Mouse (Mus musculus) ES-CJ7 (cell line): ENCODE results near the gene Rapgef4.

Experiments used
- DNase-seq: peaks from one replicate; pipeline ENCODE4 v3.0.0; 2011; ENCODE audit warnings: low read depth, low spot score

Rapgef4 gene

GRCm38 (mm10) chr2:72178515-72178914 lies 197.5 kb downstream of the Rapgef4 start:
- no peak for DNase-seq

- DNase-seq, result no peak
Measured at GRCm38 (mm10) chr2:72179600-72180301, 198.7 kb downstream of the Rapgef4 start.

GRCm38 (mm10) chr2:72181443-72181842 lies 200.4 kb downstream of the Rapgef4 start:
- no peak for DNase-seq

- no peak for DNase-seq
Measured at GRCm38 (mm10) chr2:72183751-72184150, 202.7 kb downstream of the Rapgef4 start.

- DNase-seq, result peak; percentile 63
Measured at GRCm38 (mm10) chr2:72196190-72196965, 215.3 kb downstream of the Rapgef4 start.

- peak; percentile 75 for DNase-seq
Measured at GRCm38 (mm10) chr2:72197026-72197425, 216.0 kb downstream of the Rapgef4 start.

- DNase-seq, result no peak
Measured at GRCm38 (mm10) chr2:72199451-72199850, 218.4 kb downstream of the Rapgef4 start.

GRCm38 (mm10) chr2:72201506-72201905 lies 220.5 kb downstream of the Rapgef4 start:
- DNase-seq, result no peak

- DNase-seq, result no peak
Measured at GRCm38 (mm10) chr2:72202252-72202651, 221.2 kb downstream of the Rapgef4 start.

- DNase-seq, result peak; percentile 79
Measured at GRCm38 (mm10) chr2:72203609-72204008, 222.6 kb downstream of the Rapgef4 start.

- DNase-seq, result no peak
Measured at GRCm38 (mm10) chr2:72205869-72206268, 224.8 kb downstream of the Rapgef4 start.

- no peak for DNase-seq
Measured at GRCm38 (mm10) chr2:72206530-72207248, 225.6 kb downstream of the Rapgef4 start.

- no peak for DNase-seq
Measured at GRCm38 (mm10) chr2:72217336-72217735, 236.3 kb downstream of the Rapgef4 start.

GRCm38 (mm10) chr2:72219921-72220320 lies 238.9 kb downstream of the Rapgef4 start:
- DNase-seq, result peak; percentile 78

GRCm38 (mm10) chr2:72221283-72221682 lies 240.2 kb downstream of the Rapgef4 start:
- DNase-seq, result no peak

- DNase-seq, result no peak
Measured at GRCm38 (mm10) chr2:72221706-72222105, 240.7 kb downstream of the Rapgef4 start.

- no peak for DNase-seq
Measured at GRCm38 (mm10) chr2:72222276-72222675, 241.2 kb downstream of the Rapgef4 start.

GRCm38 (mm10) chr2:72222736-72223455 lies 241.9 kb downstream of the Rapgef4 start:
- DNase-seq, result no peak

- DNase-seq, result no peak
Measured at GRCm38 (mm10) chr2:72223479-72223878, 242.4 kb downstream of the Rapgef4 start.

GRCm38 (mm10) chr2:72226006-72226405 lies 245.0 kb downstream of the Rapgef4 start:
- no peak for DNase-seq

GRCm38 (mm10) chr2:72227416-72227815 lies 246.4 kb downstream of the Rapgef4 start:
- DNase-seq, result no peak

GRCm38 (mm10) chr2:72228881-72229280 lies 247.8 kb downstream of the Rapgef4 start:
- DNase-seq, result no peak
